Mouse (Mus musculus): Measurements from ENCODE around the gene Pacrg. TPM values are rescaled to one million over a fixed set of nuclear protein-coding genes. Genes with fewer than 3 reads are reported as not detected.

Pacrg gene
- total and polyA plus RNA-seq, 2 experiments from 2014 or later, result 1.1 to 1.4 TPM

- Histone ChIP-seq H3K27ac (ENCODE audit: low read depth) (no peak overlapping the region), H3K4me1 (ENCODE audit: control insufficient read depth, insufficient read depth) (no peaks in the 10 kb centered on the region), H3K9ac (replicated peaks; ENCODE audit: low read depth, low read length) (no peak overlapping the region), H3K27me3 (ENCODE audit: control insufficient read depth, insufficient read depth, low read length) (no peaks in the 10 kb centered on the region), H3K36me3 (replicated peaks; ENCODE audit: control insufficient read depth, insufficient read depth, low read length) (no peaks in the 10 kb centered on the region), H3K4me2 (ENCODE audit: low read depth, low read length) (no peak overlapping the region), H3K4me3 (ENCODE audit: low read depth, low read length) (no peak overlapping the region), H3K9me3 (replicated peaks; ENCODE audit: control insufficient read depth, low read length) (no peaks in the 10 kb centered on the region)
- ATAC-seq (ENCODE audit: insufficient read depth, low read depth) (no peak), DNase-seq (ENCODE audit: low spot score) (no peak)
- WGBS, result 80% methylated on average over 7 of the region's 7 CpGs
- TF ChIP-seq CTCF (IDR thresholded peaks at IDR 0.05; ENCODE audit: low read depth), result no peak
- TF ChIP-seq EP300 (IDR thresholded peaks at IDR 0.05; ENCODE audit: low read depth), result no peak
Measured at GRCm38 (mm10) chr17:10521282-10521681, 318.8 kb downstream of the Pacrg start.

GRCm38 (mm10) chr17:10519506-10520155 lies 320.5 kb downstream of the Pacrg start:
- Histone ChIP-seq H3K9me3 (replicated peaks; ENCODE audit: control insufficient read depth, low read length) (no peaks in the 10 kb centered on the region), H3K36me3 (replicated peaks; ENCODE audit: control insufficient read depth, insufficient read depth, low read length) (no peaks in the 10 kb centered on the region), H3K4me3 (ENCODE audit: low read depth, low read length) (no peak overlapping the region), H3K27me3 (ENCODE audit: control insufficient read depth, insufficient read depth, low read length) (no peaks in the 10 kb centered on the region), H3K4me2 (ENCODE audit: low read depth, low read length) (peak overlapping the region; percentile 34), H3K27ac (ENCODE audit: low read depth) (no peak overlapping the region), H3K9ac (replicated peaks; ENCODE audit: low read depth, low read length) (no peak overlapping the region; the same call in 1 of the 2 replicates), H3K4me1 (ENCODE audit: control insufficient read depth, insufficient read depth) (no peaks in the 10 kb centered on the region)
- ATAC-seq (ENCODE audit: insufficient read depth, low read depth) (no peak), DNase-seq (ENCODE audit: low spot score) (no peak)
- WGBS, result 50% methylated on average over 11 of the region's 11 CpGs
- TF ChIP-seq CTCF (IDR thresholded peaks at IDR 0.05; ENCODE audit: low read depth), result no peak
- TF ChIP-seq EP300 (IDR thresholded peaks at IDR 0.05; ENCODE audit: low read depth), result no peak

- 71% methylated on average over 6 of the region's 6 CpGs for whole genome bisulfite sequencing
- no peak for DNase-seq (ENCODE audit: low spot score)
- H3K27ac ChIP-seq (ENCODE audit: low read depth), result no peak overlapping the region
- H3K4me3 ChIP-seq (ENCODE audit: low read depth, low read length), result no peak overlapping the region
- TF ChIP-seq EP300 (IDR thresholded peaks at IDR 0.05; ENCODE audit: low read depth) (no peak), CTCF (IDR thresholded peaks at IDR 0.05; ENCODE audit: low read depth) (no peak)
- no peaks in the 10 kb centered on the region for H3K9me3 ChIP-seq (replicated peaks; ENCODE audit: control insufficient read depth, low read length)
- no peak overlapping the region for H3K9ac ChIP-seq (replicated peaks; ENCODE audit: low read depth, low read length)
- no peaks in the 10 kb centered on the region for H3K27me3 ChIP-seq (ENCODE audit: control insufficient read depth, insufficient read depth, low read length)
- H3K4me1 ChIP-seq (ENCODE audit: control insufficient read depth, insufficient read depth), result no peaks in the 10 kb centered on the region
- ATAC-seq (ENCODE audit: insufficient read depth, low read depth), result no peak
- H3K4me2 ChIP-seq (ENCODE audit: low read depth, low read length), result no peak overlapping the region
- H3K36me3 ChIP-seq (replicated peaks; ENCODE audit: control insufficient read depth, insufficient read depth, low read length), result no peaks in the 10 kb centered on the region
Measured at GRCm38 (mm10) chr17:10514812-10515211, 325.3 kb downstream of the Pacrg start.

GRCm38 (mm10) chr17:10510913-10511759 lies 329.0 kb downstream of the Pacrg start:
- TF ChIP-seq CTCF (IDR thresholded peaks at IDR 0.05; ENCODE audit: low read depth), result no peak
- TF ChIP-seq EP300 (IDR thresholded peaks at IDR 0.05; ENCODE audit: low read depth), result no peak
- Histone ChIP-seq H3K36me3 (replicated peaks; ENCODE audit: control insufficient read depth, insufficient read depth, low read length) (no peaks in the 10 kb centered on the region), H3K9ac (replicated peaks; ENCODE audit: low read depth, low read length) (no peak overlapping the region), H3K9me3 (replicated peaks; ENCODE audit: control insufficient read depth, low read length) (no peaks in the 10 kb centered on the region), H3K4me3 (ENCODE audit: low read depth, low read length) (no peak overlapping the region), H3K4me2 (ENCODE audit: low read depth, low read length) (no peak overlapping the region), H3K27me3 (ENCODE audit: control insufficient read depth, insufficient read depth, low read length) (no peaks in the 10 kb centered on the region), H3K27ac (ENCODE audit: low read depth) (no peak overlapping the region), H3K4me1 (ENCODE audit: control insufficient read depth, insufficient read depth) (no peaks in the 10 kb centered on the region)
- ATAC-seq (ENCODE audit: insufficient read depth, low read depth), result no peak
- DNase-seq (ENCODE audit: low spot score), result no peak
- WGBS, result 71% methylated on average over 10 of the region's 10 CpGs

- H3K4me3 ChIP-seq (ENCODE audit: low read depth, low read length), result no peak overlapping the region
- ATAC-seq (ENCODE audit: insufficient read depth, low read depth) (no peak), DNase-seq (ENCODE audit: low spot score) (no peak)
- H3K27ac ChIP-seq (ENCODE audit: low read depth), result no peak overlapping the region
- 72% methylated on average over 5 of the region's 5 CpGs for WGBS
- H3K4me2 ChIP-seq (ENCODE audit: low read depth, low read length), result no peak overlapping the region
- no peaks in the 10 kb centered on the region for H3K36me3 ChIP-seq (replicated peaks; ENCODE audit: control insufficient read depth, insufficient read depth, low read length)
- TF ChIP-seq CTCF (IDR thresholded peaks at IDR 0.05; ENCODE audit: low read depth) (no peak), EP300 (IDR thresholded peaks at IDR 0.05; ENCODE audit: low read depth) (no peak)
- H3K4me1 ChIP-seq (ENCODE audit: control insufficient read depth, insufficient read depth), result no peaks in the 10 kb centered on the region
- H3K27me3 ChIP-seq (ENCODE audit: control insufficient read depth, insufficient read depth, low read length), result no peaks in the 10 kb centered on the region
- no peaks in the 10 kb centered on the region for H3K9me3 ChIP-seq (replicated peaks; ENCODE audit: control insufficient read depth, low read length)
- H3K9ac ChIP-seq (replicated peaks; ENCODE audit: low read depth, low read length), result no peak overlapping the region
Measured at GRCm38 (mm10) chr17:10510467-10510866, 329.6 kb downstream of the Pacrg start.
